Mouse (Mus musculus) ovary, adult 18-20 months (tissue): ENCODE data around the gene Smc3.
A peak's percentile ranks its signal among the peaks of the same experiment; 100 is the strongest.

ENCODE experiments used
- DNase-seq: peaks from one replicate; pipeline ENCODE4 v3.0.0; 2022; ENCODE audit warnings: low spot score, mixed read lengths

Smc3 gene

DNA sequence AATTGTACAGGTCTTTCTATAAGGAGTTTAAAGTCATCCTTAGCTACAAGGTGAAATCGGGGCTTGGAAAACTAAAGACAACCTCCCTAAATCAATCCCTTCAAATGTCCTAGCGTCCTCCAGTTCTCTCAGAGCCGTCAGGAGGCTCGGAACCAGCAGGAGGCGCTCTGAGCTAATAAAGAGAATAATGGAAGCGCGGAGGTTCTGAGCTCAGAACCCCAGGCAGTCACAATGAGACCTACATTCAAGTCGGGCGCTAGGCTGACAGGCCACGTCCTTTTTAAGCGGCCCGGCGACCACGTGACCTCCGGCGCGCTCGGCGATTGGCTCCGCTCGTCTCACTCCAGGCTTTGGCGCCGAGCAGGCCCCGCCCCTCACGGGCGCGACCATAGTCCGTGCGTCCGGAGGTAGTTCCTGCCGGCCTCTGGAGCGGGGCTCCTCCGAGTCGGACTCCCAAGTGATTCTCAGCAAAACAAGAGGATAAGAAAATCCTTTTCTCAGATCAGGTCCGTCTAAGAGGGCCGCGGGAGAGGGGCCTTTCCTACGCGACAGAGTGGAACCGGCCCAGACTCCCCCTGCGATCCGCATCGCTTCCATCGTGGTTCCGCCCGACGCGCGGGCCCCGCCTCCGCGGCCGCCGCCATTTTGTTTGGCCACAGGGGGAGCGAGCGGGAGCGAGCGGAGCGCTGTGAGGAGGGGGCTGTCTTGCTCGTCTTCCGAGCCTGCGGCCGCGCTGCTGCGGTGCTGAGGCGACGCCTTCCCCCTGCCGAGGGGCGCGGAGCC, at the start of gene Smc3:
Gene Smc3, plus strand, starts transcription at position 642 of the 783 bp plus-strand sequence.
- peak; percentile 97 for DNase-seq

DNA sequence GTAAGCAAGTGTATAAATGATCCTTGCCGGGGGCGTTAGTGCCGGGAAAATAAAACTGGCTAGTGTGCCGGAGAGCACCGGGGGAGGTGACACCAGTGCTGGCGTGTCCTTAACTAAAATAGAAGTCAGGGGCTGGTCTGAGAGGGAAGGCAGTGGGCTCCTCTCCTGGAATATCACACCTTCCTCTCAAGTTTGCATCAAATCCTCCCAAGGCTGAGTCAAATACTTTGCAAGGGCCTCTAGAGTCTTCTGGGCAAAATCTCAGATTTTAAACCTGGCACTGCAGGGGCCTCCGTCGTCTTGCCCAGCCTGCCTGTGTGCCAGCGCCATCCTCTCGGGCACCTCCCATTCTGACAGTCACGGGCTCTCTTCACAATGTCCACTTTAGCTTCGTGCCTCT, 49.2 kb upstream of the Smc3 start:
- no peak for DNase-seq

DNA sequence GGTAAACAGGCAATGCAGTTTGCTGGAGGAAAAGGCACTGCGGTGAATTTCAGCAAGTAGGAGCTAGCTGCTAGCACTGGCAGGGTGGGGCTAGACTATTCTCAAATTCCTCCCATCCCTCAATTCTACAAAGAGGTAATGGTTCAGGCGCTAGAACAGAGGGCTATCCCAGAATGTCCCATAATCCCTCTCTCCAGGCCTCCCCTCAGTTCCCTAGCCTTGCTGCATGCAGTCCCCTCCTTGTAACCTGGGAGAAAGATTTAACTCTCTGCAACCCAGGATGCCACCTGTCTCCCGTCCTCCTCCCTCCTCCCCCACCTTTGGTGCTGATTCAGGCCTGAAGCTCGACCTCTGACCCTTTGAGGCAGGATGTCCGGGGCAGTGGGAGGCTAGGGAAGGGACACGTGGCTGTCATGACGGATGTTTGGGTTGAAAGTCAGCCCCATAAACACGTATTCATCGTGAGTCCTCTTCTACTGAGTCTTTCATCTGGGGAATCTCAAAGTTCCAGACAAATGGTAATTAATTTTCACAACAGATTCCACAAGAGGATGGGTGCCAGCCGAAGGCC, 47.9 kb upstream of the Smc3 start:
- no peak for DNase-seq

DNA sequence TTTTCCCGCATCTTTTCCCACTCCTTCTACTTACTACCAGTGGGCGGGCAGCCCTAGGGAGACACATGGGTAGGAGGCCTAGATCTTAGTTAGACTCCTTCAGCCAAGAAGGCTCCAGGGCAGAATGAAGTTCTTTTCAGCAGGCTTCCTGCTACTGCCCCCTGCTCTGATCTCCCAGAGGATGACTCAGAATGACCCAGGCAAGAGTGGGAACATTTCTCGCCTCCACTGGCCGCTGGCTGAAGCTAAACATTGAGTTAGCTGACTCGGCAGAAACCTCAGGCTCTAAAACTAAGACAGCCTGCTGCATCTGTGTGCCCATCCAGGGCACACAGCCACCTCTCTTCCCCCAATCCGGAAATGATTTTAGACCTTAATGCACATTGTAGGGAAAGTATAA, 47.4 kb upstream of the Smc3 start:
- no peak for DNase-seq

DNA sequence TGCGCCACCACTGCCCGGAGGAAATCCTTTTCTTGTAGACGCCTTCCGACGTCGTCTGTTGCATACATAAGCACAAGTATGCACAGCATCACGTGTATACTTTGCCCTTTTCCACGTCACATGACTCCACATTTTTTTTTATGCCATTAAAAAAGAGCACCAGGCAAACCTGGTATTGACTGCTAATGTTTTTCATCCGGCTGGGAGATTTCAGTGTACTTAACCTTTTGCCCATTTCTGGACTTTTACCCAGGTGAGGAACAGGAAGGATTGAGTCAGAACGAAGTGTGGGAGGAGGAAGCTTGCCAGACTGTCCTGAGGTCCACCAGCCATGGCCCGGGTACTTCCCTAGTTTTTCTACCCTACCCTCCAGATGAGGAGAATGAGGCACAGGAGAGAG, 45.8 kb upstream of the Smc3 start:
- DNase-seq = no peak

DNA sequence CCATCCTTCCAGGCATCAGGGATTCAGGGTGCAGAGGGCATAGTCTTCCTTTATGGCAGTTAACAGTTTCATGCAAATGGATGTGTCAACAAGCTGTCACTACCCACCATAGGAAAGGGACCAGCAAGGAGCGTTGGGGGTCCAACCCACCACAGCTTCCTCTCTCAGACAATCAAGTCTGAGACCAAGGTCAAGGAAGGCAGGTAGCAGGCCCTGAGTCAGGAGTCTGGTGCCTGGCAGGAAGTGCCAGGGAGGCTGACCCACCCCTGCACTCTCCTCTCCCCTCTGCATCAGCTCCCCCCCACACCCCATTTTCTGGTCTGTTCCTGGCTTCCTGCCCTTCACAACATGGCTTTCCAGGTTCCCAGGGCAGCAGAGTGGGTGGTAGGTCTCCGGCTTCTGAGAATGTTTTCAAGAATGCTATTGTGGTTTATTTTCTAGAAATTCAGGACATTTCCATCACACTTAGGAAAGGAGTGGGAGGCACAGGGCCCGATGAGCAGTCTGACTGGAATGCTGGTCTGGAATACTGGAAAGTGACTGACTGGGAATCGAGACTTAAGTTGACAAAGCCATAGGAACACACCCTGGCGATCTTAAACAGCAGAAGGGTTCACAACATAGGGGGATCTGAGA, 45.1 kb upstream of the Smc3 start:
- no peak for DNase-seq

DNA sequence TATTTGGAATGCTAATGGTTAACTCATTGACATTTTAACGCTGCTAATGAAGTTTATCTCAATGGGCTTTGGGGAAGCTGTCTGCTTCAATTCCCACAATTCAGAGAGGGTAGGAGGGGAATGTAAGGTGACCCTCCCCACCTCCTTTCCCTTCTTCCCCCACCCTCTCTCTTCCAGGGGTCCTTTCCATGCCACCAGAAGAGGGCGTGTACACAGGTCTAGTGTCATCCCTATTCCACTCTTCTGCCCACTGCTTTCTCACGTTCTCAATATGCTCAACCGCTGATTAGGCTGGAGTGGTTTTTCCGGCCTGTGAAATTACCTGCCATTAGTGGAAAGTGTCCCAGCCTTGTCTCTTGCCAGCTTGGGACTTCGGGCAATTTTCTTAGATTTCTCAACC, 43.4 kb upstream of the Smc3 start:
- DNase-seq = no peak

DNA sequence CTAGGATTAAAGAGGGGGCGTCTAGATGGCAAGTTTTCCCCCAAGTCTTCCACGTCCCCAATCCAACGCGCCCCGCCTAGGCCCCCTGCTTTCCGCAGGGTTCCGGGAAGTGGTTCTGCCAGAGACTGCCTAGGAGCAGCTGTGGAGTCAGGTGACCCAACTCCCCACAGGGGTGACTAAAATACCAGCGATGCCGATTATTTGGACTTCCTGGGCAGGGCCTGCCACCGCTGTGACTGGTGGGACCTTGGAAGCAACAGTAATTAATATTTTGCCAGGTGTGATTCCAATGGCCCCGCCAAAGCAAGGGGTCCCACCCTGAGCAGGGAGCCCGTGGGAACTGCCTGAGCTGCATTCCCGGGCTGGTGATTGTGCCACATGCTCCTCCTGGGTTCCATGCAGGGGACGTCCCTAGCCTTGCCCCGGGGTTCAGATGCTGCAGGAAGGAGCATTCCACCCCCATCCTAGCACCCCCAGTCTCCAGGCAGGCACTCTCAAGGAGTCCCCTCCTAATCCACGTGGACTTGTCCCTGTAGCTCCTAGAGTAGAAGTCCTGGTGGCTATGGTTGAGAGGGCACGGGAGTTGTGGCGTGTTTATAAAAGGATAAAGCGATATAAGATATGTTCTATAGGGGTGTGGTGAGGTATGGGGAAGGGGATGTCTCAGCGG, 42.8 kb upstream of the Smc3 start:
- no peak for DNase-seq

DNA sequence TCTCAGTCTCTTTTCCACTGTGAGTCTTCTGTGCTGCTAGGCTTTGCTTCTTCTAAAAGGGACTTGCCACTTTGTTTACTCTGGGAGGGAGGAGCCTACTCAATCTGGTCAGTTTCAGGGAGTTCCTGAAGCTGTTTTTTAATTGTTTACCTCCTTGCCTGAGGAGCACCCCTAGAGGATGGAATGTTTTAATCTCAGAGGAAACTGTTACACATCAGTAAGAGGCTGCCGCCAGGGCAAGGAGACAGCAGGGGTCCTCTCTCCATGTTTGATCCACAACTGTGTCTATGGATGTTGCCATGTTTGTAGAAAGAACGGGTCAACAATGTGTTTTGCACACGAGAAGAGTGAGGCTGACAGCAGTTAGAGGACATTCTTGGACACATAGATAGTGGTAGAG, 39.8 kb upstream of the Smc3 start:
- no peak for DNase-seq

DNA sequence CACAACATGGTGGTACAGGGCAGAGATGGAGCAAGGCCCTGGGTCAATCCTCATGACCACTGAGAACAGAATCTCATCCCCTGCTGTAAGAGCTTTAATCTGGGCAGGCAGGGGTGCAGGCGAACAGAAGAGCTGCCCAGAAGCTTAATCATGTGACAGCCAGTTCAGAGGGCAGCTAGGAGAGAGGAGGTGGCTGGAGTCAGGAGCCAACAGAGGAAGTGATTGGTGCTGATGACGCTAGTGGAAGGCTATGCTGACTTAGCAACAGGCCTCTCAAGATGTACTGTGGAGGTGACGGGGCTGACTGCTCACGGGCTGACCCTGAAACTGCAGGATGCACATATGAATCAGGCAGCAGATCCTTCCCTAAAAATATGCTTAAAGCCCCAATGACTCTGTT, 36.0 kb upstream of the Smc3 start:
- DNase-seq = no peak

DNA sequence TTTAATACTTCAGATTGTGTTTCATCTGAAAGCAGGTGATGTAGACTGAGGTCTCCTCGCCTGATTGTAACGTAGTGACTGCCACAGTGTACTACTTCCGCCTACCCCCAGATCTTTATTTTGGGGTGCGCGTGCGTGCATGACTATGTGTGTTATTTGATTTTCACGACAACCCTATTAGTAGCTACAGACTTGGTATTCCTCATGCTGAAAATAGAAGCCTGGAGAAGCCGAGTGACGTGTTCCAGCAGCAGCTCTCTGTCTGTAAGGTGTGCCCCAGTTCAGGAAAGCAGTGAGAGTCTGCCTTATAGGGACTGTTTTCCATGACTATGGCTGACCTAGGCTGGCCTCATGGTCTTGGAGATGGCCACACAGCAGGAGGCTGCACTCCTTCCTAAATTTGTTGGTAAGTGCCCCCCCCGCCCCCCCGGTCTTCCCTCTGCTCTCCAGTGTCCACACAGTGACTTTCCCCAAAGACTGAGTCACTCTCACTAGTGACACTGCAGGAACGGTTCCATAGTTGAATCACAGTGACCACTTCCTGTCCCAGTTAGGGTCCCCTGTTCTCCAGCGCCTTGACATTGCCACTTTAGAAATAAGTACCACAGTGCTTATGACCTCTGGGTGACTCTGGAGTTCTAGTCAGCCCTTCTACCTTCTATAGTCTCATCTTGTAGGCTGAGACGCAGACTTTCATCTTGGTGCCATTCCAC, 34.5 kb upstream of the Smc3 start:
- DNase-seq = no peak

DNA sequence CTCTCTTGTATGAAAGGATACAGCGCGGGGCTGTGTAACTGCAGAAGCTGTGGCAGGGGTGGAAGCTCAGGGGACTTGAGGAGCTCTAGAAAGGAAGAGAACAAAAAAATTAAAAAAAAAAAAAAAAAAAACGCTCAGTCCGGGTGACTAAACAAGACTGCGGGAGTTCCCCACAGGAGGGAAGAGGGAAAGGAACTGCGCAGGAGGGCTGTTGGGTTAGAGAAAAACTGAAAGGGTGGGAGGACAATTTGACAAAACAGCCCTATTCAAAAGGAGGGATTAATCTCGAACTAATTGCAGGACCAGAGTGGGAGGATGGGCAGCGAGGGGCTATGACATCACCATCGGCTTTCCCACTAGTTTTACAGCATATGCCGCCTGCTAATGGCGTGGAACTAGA, 32.3 kb upstream of the Smc3 start:
- no peak for DNase-seq

DNA sequence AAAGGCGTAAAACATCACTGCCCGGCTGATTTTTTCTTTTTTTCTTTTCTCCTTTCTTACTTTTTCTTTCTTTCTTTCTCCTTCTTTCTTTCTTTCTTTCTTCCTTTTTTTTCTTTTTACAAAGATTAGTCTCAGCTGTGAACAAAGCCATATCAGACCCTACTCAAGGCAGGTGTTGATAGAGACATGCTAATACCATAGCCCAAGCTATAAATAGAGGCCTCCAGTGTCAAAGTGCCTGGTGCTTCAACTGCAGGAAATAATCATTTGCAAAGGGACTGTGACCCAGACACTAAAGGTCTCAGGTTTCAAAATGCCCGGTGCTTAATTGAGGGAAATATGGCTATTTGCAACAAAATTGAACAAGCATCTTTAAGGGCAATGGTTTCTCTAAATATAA, 31.6 kb upstream of the Smc3 start:
- DNase-seq = no peak

DNA sequence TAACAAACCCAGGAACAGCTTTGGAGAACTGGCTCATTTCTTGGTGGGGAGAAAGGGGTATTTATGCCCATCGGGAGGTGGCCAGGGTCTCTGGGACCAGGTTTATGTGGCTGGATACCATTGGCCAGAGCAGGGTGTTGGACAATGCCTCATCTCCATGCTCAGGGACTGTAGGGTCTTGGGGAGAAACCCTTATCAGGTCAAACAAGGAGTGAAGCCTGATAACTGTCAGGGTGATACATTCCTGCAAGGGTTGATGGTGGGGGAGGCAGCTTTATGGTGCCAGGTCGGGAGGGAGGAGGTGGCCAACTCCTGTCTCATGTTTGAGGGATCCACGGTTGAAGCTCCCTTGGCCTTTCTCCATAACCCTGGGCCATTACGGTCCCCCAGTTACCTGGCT, 29.1 kb upstream of the Smc3 start:
- DNase-seq = no peak

DNA sequence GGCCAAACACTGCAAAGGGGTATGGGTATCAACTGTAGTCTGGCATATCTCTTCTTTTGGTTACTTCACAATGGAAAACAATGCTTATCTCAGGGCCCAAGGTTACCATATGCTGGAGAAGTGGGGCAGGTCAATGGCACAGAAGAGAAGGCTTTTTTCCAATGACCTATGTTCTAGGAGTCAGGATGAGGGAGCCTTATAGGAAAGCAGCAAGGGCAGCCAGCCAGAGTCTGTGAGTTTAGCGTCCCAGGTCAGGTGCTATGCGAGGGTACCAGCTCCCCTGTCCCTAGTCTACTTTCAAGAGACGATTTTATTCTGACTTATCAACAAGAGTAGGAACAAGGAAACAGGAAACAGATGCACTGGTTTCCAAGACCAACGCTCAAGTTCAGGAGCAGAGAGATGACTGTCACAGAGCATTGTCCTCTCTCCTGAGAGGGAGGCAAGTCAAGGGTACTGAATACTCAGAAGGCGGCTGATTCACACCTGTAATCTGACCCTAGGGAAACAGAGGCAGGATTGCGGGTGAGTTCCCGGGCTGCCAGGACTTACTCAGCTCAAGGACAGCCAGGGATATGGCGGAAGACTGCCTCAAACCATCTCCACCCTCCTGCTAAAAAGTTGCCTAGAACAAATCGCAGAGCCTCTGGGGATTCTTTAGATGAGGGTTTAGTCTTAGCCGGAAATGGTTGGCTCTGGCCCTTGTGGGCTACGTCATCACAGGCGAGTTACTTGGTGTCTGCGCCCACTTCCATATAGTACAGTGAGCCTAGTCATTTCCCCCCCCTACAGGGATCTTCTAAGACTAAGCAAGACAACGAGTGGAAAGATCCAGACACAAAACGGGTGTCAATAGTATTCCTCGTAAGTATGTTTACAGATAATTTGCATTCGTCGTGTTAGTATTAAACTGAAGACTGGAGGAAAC, 28.4 kb upstream of the Smc3 start:
- no peak for DNase-seq

DNA sequence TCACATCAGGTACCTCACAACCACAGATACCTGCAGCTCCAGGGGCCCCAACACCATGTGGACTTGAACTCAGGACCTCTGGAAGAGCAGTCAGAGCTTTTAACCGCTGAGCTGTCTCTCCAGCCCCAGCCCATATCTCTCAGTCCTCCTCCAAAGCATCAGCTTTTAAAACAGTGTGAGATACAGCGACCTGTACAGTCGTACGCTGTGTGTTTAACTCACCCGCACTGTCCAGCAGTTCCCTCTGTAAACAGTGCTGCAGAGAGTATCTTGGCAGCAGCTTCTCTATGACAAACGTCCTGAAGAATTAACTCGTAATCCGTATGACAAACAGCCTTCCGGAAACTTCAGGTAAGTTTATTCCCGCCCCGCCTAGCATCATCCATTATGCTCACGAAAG, 27.6 kb upstream of the Smc3 start:
- no peak for DNase-seq

DNA sequence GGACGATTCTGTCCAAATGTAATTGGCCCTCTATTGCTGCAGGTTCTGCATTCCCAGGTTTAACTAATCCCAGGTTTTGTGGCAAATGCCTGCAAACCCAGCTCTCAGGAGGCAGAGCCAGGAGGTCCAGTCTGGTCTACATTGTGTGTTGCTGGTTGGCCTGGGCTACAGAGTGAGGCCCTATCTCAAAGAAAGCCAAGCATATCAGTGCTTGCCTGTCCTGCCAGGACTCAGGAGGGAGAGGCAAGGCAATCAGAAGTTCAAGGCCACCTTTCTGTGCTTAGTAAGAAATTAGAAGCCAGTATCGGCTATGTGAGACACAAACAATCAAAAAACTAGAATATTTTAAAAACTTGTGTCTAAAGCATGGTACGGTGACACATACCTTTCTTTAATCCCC, 27.0 kb upstream of the Smc3 start:
- DNase-seq = peak; percentile 69

DNA sequence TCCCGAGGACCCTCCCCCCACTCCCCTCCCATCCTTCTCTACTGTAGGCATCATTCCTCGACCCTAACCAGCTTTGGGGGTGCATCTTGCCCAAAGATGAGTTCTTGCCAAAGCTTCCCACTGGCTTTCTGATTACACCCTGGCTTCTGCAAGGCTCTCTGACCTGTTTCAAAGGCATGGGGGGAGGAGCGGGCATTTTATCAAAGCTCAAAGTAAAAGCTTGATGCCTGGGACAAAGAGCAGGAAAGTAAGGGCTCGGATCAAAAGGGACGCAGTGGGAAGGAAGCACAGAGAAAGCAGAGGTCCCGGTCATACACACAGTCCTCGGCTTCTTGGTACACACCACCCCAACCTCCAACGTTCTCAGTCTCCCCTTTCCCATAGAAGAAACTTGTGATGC, 26.1 kb upstream of the Smc3 start:
- DNase-seq = no peak

DNA sequence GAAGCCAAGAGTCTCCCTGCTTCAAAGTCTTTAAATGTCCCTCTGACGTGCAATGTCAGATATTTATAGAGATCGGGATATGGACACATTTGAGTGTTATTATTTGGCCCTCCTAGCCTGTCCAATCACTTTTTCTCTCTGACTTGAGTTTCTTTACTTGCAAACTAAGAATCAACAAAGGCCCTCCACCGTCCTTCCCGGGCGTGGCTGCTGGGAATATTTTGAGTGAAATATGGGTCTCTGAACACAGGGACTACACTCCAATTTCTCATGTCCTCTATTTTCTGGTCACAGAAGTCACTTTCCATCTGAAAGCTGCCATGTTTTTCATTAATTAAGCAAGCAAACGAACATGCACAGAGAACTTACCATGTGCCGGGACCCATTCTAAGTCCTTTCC, 25.7 kb upstream of the Smc3 start:
- no peak for DNase-seq

DNA sequence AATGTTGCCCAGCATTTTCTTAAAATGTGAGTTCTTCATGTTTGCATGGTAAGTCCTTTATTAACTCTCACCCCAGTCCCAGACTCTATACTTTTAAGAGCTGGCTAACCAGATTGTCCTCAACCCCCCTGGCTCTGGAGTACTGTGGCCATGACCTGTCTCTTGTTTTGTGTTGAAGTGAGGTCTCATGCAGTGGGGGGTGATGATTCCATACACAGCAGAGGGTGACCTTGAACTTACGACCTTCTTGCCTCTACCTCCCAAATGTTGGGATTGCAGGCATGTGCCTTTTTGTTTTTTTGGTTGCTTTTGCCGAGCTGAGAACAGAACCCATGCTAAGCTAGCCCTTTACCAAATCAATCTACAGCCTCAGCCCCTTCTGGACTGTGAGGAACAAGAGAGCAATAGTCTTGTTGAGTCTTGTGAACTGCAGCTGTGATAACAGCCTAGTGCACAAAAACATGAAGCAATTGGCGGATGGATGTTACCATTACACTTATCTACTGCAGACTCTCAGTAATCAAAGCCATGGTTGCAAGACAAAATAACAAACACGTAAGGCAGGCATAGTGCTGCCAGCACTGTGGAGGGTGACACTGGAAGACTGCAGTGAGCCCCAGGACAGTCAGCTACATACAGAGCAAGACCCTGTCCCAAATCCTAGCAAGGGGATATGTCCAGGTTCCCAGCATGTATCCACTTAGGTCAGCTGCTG, 24.7 kb upstream of the Smc3 start:
- peak; percentile 57 for DNase-seq

DNA sequence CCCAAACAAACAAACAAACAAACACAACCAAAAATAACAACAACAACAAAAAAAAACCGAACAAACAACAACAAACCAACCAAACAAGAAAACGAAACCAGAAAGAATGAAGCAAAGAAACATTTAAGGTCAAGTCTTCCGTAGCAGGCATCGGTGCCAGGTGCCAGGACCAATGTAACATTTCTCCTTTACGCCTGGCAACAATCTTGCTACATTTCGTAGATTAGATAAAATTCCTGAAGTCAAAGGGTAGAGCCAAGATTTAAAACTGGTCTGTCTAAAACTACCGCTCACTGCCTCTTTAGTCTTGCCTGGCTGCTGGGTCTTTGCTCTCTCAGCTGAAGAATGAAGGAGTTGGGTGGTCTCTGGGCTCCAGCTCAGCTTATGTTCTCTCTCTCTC, 24.1 kb upstream of the Smc3 start:
- DNase-seq = no peak
